Mouse (Mus musculus) neural tube, embryonic 11.5 days (tissue): ENCODE measurements around the gene Arfgap1. TPM values are rescaled to one million over a fixed set of nuclear protein-coding genes. Genes with fewer than 3 reads are reported as not detected.

Source experiments
- ATAC-seq: fragments of 200-750 bp; cut with Nextera tagmentation; 2 replicates; pipeline ENCODE4 v1.8.0; 2017; ENCODE audit warnings: moderate number of reproducible peaks, mild to moderate bottlenecking, moderate TSS enrichment, moderate library complexity; ENCODE audit not compliant: insufficient read depth, low FRiP score, low TSS enrichment
- DNase-seq: peaks from one replicate; pipeline ENCODE4 v3.0.0-alpha.2; 2015; ENCODE audit warnings: low spot score
- H3K27ac ChIP-seq: fragments of 300-500 bp; sonication (generic); 2 replicates; pipeline ENCODE4 v1.5.1; 2014; ENCODE audit warnings: low read depth, mild to moderate bottlenecking, low read length
- H3K27me3 ChIP-seq: fragments of 300-500 bp; sonication (generic); 2 replicates; pipeline ENCODE4 v1.6.1; 2014; ENCODE audit warnings: mild to moderate bottlenecking, low read length, mixed read lengths; ENCODE audit not compliant: control insufficient read depth, insufficient read depth
- H3K36me3 ChIP-seq: fragments of 300-500 bp; sonication (generic); 2 replicates; pipeline ENCODE4 v1.6.1; 2014; ENCODE audit warnings: mild to moderate bottlenecking, low read length, moderate library complexity, mixed read lengths; ENCODE audit not compliant: control insufficient read depth, insufficient read depth
- H3K4me1 ChIP-seq: fragments of 300-500 bp; sonication (generic); 2 replicates; pipeline ENCODE4 v1.6.1; 2014; ENCODE audit warnings: low read length, mixed read lengths; ENCODE audit not compliant: control insufficient read depth, insufficient read depth
- H3K4me2 ChIP-seq: fragments of 300-500 bp; sonication (generic); 2 replicates; pipeline ENCODE4 v1.6.1; 2014; ENCODE audit warnings: low read depth, mild to moderate bottlenecking, moderate library complexity
- H3K4me3 ChIP-seq: fragments of 300-500 bp; sonication (generic); 2 replicates; pipeline ENCODE4 v1.5.1; 2014; ENCODE audit warnings: low read depth, low read length
- H3K9ac ChIP-seq: fragments of 300-500 bp; sonication (generic); 2 replicates; pipeline ENCODE4 v1.6.1; 2014; ENCODE audit warnings: mild to moderate bottlenecking, low read length
- H3K9me3 ChIP-seq: fragments of 300-500 bp; sonication (generic); 2 replicates; pipeline ENCODE4 v1.6.1; 2016; ENCODE audit warnings: low read length; ENCODE audit not compliant: control insufficient read depth
- WGBS: fragments of 180-500 bp; shearing (Covaris S2); extraction: QIAGEN DNeasy Blood & Tissue Kit; methylation state at CpG from one replicate; pipeline ENCODE4 v1.1.7; 2014; 5-methylcytosine and 5-hydroxymethylcytosine counted together
- polyA plus RNA-seq: library from polyadenylated mRNA; unstranded; fragments of >200 nt; fragmentation: Nextera tagmentation; extraction: Ambion mirVana; gene quantifications from 2 replicates; pipeline ENCODE4 v1.2.1, GENCODE M21; 2014

Gene Arfgap1
- polyA plus RNA-seq, 1 experiment from 2014 or later = 61.4 TPM

GRCm38 (mm10) chr2:180988948-180989347 lies 21.9 kb downstream of the Arfgap1 start:
- H3K36me3 ChIP-seq = no peaks in the 10 kb centered on the region
- ATAC-seq = no peak
- H3K9ac ChIP-seq = no peak overlapping the region
- H3K9me3 ChIP-seq = no peaks in the 10 kb centered on the region
- DNase-seq = no peak
- no peaks in the 10 kb centered on the region for H3K27me3 ChIP-seq
- 78% methylated on average over 1 of the region's 1 CpGs for WGBS
- no peak overlapping the region for H3K27ac ChIP-seq
- no peak overlapping the region for H3K4me3 ChIP-seq
- H3K4me1 ChIP-seq = peaks cover 8% of the 10 kb centered on the region
- no peak overlapping the region for H3K4me2 ChIP-seq

- no peak overlapping the region for H3K27ac ChIP-seq
- H3K36me3 ChIP-seq = no peaks in the 10 kb centered on the region
- H3K9me3 ChIP-seq = no peaks in the 10 kb centered on the region
- no peaks in the 10 kb centered on the region for H3K27me3 ChIP-seq
- no peak overlapping the region for H3K4me2 ChIP-seq
- H3K9ac ChIP-seq = no peak overlapping the region
- DNase-seq (no peak), ATAC-seq (no peak)
- H3K4me3 ChIP-seq = no peak overlapping the region
- WGBS = 78% methylated on average over 4 of the region's 4 CpGs
- peaks cover 8% of the 10 kb centered on the region for H3K4me1 ChIP-seq
These were observed 23.3 kb downstream of the Arfgap1 start for GRCm38 (mm10) chr2:180990347-180990746.

GRCm38 (mm10) chr2:180994360-180994759 lies 27.3 kb downstream of the Arfgap1 start:
- no peak for ATAC-seq
- no peaks in the 10 kb centered on the region for H3K9me3 ChIP-seq
- no peaks in the 10 kb centered on the region for H3K4me1 ChIP-seq
- H3K4me2 ChIP-seq = no peak overlapping the region
- H3K27me3 ChIP-seq = no peaks in the 10 kb centered on the region
- H3K27ac ChIP-seq = no peak overlapping the region
- WGBS = 86% methylated on average over 2 of the region's 2 CpGs
- no peak overlapping the region for H3K4me3 ChIP-seq
- H3K9ac ChIP-seq = no peak overlapping the region
- no peaks in the 10 kb centered on the region for H3K36me3 ChIP-seq
- no peak for DNase-seq

- H3K4me1 ChIP-seq = no peaks in the 10 kb centered on the region
- no peak for DNase-seq
- no peak for ATAC-seq
- 70% methylated on average over 4 of the region's 4 CpGs for WGBS
- no peaks in the 10 kb centered on the region for H3K27me3 ChIP-seq
- H3K4me2 ChIP-seq = no peak overlapping the region
- H3K4me3 ChIP-seq = no peak overlapping the region
- no peaks in the 10 kb centered on the region for H3K36me3 ChIP-seq
- H3K27ac ChIP-seq = no peak overlapping the region
- no peak overlapping the region for H3K9ac ChIP-seq
- H3K9me3 ChIP-seq = no peaks in the 10 kb centered on the region
These were observed 28.4 kb downstream of the Arfgap1 start for GRCm38 (mm10) chr2:180995457-180995856.

GRCm38 (mm10) chr2:180996436-180996835 lies 29.4 kb downstream of the Arfgap1 start:
- Histone ChIP-seq H3K36me3 (no peaks in the 10 kb centered on the region), H3K9me3 (no peaks in the 10 kb centered on the region), H3K4me3 (no peak overlapping the region), H3K4me1 (no peaks in the 10 kb centered on the region), H3K27ac (no peak overlapping the region), H3K27me3 (no peaks in the 10 kb centered on the region), H3K4me2 (no peak overlapping the region), H3K9ac (no peak overlapping the region)
- WGBS = 23% methylated on average over 5 of the region's 5 CpGs
- ATAC-seq = peak; percentile 42; the same call in 1 of the 2 replicates
- DNase-seq = peak; percentile 35

GRCm38 (mm10) chr2:180996905-180997304 lies 29.9 kb downstream of the Arfgap1 start:
- Histone ChIP-seq H3K4me1 (no peaks in the 10 kb centered on the region), H3K36me3 (no peaks in the 10 kb centered on the region), H3K9ac (no peak overlapping the region), H3K4me3 (no peak overlapping the region), H3K9me3 (no peaks in the 10 kb centered on the region), H3K4me2 (no peak overlapping the region), H3K27me3 (no peaks in the 10 kb centered on the region), H3K27ac (no peak overlapping the region)
- ATAC-seq (no peak), DNase-seq (no peak)
- WGBS = 71% methylated on average over 3 of the region's 3 CpGs

- Histone ChIP-seq H3K9ac (no peak overlapping the region), H3K27ac (no peak overlapping the region), H3K9me3 (no peaks in the 10 kb centered on the region), H3K4me2 (no peak overlapping the region), H3K4me1 (no peaks in the 10 kb centered on the region), H3K27me3 (no peaks in the 10 kb centered on the region), H3K4me3 (no peak overlapping the region), H3K36me3 (no peaks in the 10 kb centered on the region)
- 19% methylated on average over 4 of the region's 4 CpGs for WGBS
- DNase-seq = no peak
- no peak for ATAC-seq
These were observed 40.0 kb downstream of the Arfgap1 start for GRCm38 (mm10) chr2:181007054-181007453.

GRCm38 (mm10) chr2:181008339-181008738 lies 41.3 kb downstream of the Arfgap1 start:
- WGBS = 56% methylated on average over 5 of the region's 5 CpGs
- ATAC-seq (no peak), DNase-seq (no peak)
- H3K4me2 ChIP-seq = no peak overlapping the region
- H3K36me3 ChIP-seq = no peaks in the 10 kb centered on the region
- no peaks in the 10 kb centered on the region for H3K27me3 ChIP-seq
- no peak overlapping the region for H3K4me3 ChIP-seq
- no peak overlapping the region for H3K27ac ChIP-seq
- no peaks in the 10 kb centered on the region for H3K4me1 ChIP-seq
- H3K9ac ChIP-seq = no peak overlapping the region
- H3K9me3 ChIP-seq = no peaks in the 10 kb centered on the region

GRCm38 (mm10) chr2:181031406-181031934 lies 64.4 kb downstream of the Arfgap1 start:
- ATAC-seq (no peak), DNase-seq (no peak)
- Histone ChIP-seq H3K27ac (no peak overlapping the region), H3K9me3 (no peaks in the 10 kb centered on the region), H3K9ac (no peak overlapping the region), H3K4me2 (no peak overlapping the region), H3K4me1 (no peaks in the 10 kb centered on the region), H3K4me3 (no peak overlapping the region), H3K27me3 (no peaks in the 10 kb centered on the region), H3K36me3 (no peaks in the 10 kb centered on the region; the same call in 1 of the 2 replicates)
- 85% methylated on average over 11 of the region's 11 CpGs for WGBS
